Mouse (Mus musculus): Measurements from ENCODE around the gene Pgpep1l.
"Not testable (repeated sequence)": the region's sequence is repeated elsewhere in the genome, so short reads cannot be mapped to it uniquely, and the experiment has no call there.

The Pgpep1l gene

GRCm38 (mm10) chr7:68264028-68264453 is at the start of gene Pgpep1l:
Pgpep1l (minus strand) TSS chr7:68264233.
- no peak for DNase-seq (ENCODE audit: extremely low read depth, insufficient read length, low spot score)

GRCm38 (mm10) chr7:68313038-68313782 is 49.2 kb upstream of the Pgpep1l start:
- DNase-seq (ENCODE audit: extremely low read depth, insufficient read length, low spot score): no peak

GRCm38 (mm10) chr7:68312395-68312794 is 48.4 kb upstream of the Pgpep1l start:
- DNase-seq (ENCODE audit: extremely low read depth, insufficient read length, low spot score): no peak

- DNase-seq (ENCODE audit: extremely low read depth, insufficient read length, low spot score): no peak
These were observed 47.4 kb upstream of the Pgpep1l start for GRCm38 (mm10) chr7:68311469-68311868.

GRCm38 (mm10) chr7:68306756-68307155 is 42.7 kb upstream of the Pgpep1l start:
- DNase-seq (ENCODE audit: extremely low read depth, insufficient read length, low spot score): no peak

GRCm38 (mm10) chr7:68305781-68306575 is 41.9 kb upstream of the Pgpep1l start:
- no peak for DNase-seq (ENCODE audit: extremely low read depth, insufficient read length, low spot score)

- DNase-seq (ENCODE audit: extremely low read depth, insufficient read length, low spot score): no peak
These were observed 39.7 kb upstream of the Pgpep1l start for GRCm38 (mm10) chr7:68303685-68304084.

- DNase-seq (ENCODE audit: extremely low read depth, insufficient read length, low spot score): peak; percentile 49
These were observed 38.8 kb upstream of the Pgpep1l start for GRCm38 (mm10) chr7:68302586-68303433.

- DNase-seq (ENCODE audit: extremely low read depth, insufficient read length, low spot score): peak; percentile 63
These were observed 37.1 kb upstream of the Pgpep1l start for GRCm38 (mm10) chr7:68301160-68301559.

GRCm38 (mm10) chr7:68298381-68299076 is 34.5 kb upstream of the Pgpep1l start:
- DNase-seq (ENCODE audit: extremely low read depth, insufficient read length, low spot score): no peak

GRCm38 (mm10) chr7:68296487-68296886 is 32.5 kb upstream of the Pgpep1l start:
- DNase-seq (ENCODE audit: extremely low read depth, insufficient read length, low spot score): no peak

- DNase-seq (ENCODE audit: extremely low read depth, insufficient read length, low spot score): no peak
These were observed 30.2 kb upstream of the Pgpep1l start for GRCm38 (mm10) chr7:68293997-68294789.

- DNase-seq (ENCODE audit: extremely low read depth, insufficient read length, low spot score): no peak
These were observed 27.6 kb upstream of the Pgpep1l start for GRCm38 (mm10) chr7:68291603-68292002.

- DNase-seq (ENCODE audit: extremely low read depth, insufficient read length, low spot score): no peak
These were observed 25.0 kb upstream of the Pgpep1l start for GRCm38 (mm10) chr7:68289081-68289480.

- DNase-seq (ENCODE audit: extremely low read depth, insufficient read length, low spot score): not testable (repeated sequence)
These were observed 24.0 kb upstream of the Pgpep1l start for GRCm38 (mm10) chr7:68288000-68288399.

- DNase-seq (ENCODE audit: extremely low read depth, insufficient read length, low spot score): no peak
These were observed 23.5 kb upstream of the Pgpep1l start for GRCm38 (mm10) chr7:68287582-68287981.

GRCm38 (mm10) chr7:68286526-68287481 is 22.8 kb upstream of the Pgpep1l start:
- DNase-seq (ENCODE audit: extremely low read depth, insufficient read length, low spot score): no peak

- no peak for DNase-seq (ENCODE audit: extremely low read depth, insufficient read length, low spot score)
These were observed 21.8 kb upstream of the Pgpep1l start for GRCm38 (mm10) chr7:68285851-68286298.

All from 3134 (cell line).